In genomic region chr8:90302252-90302651, GRCm38 (mm10) we compare ENCODE assay signal across 8 mouse cellular contexts. TPM values are rescaled to one million over a fixed set of nuclear protein-coding genes. Genes with fewer than 3 reads are reported as not detected.
DNase-seq lines count a peak whose midpoint lies in the region; ATAC-seq and TF ChIP-seq lines count a peak whose summit lies in the region.
"Had no signal": no experiment of that assay in that cellular context is flagged by ENCODE, and none has a peak within 500 bp of the region (broad histone marks: within the 10 kb centered on the region; RNA-seq: fewer than 3 reads in every experiment).

No protein-coding gene starts in this region.

- no peak for DNase-seq in lung, postnatal 10 days
- peak; percentile 85 for DNase-seq in midbrain, postnatal 0 days (ENCODE audit: low spot score)
- DNase-seq in yolk sac, embryonic 10.5 days (ENCODE audit: low spot score), result no peak
- no peak for DNase-seq in gastrocnemius, adult 18-20 months (ENCODE audit: low spot score)

- WGBS in lung, embryonic 16.5 days, result 28% methylated on average over 5 of the region's 5 CpGs
- 3% methylated on average over 5 of the region's 5 CpGs for WGBS in forebrain, embryonic 16.5 days
- WGBS in kidney, embryonic 14.5 days, result 51% methylated on average over 5 of the region's 5 CpGs
- WGBS in midbrain, postnatal 0 days, result 28% methylated on average over 5 of the region's 5 CpGs

- peaks cover 4% of the 10 kb centered on the region for H3K9me3 ChIP-seq in lung, embryonic 16.5 days (ENCODE audit: control insufficient read depth, low read length)
- H3K9me3 ChIP-seq in forebrain, embryonic 16.5 days (ENCODE audit: control insufficient read depth, low read length), result peaks cover 3% of the 10 kb centered on the region; the same call in 1 of the 2 replicates
- peaks cover 3% of the 10 kb centered on the region; the same call in 1 of the 2 replicates for H3K9me3 ChIP-seq in kidney, embryonic 14.5 days (ENCODE audit: control insufficient read depth, low read length)
- 0 out of 2 replicates have a peak, but pooled peaks cover 3% of the 10 kb centered on the region for H3K9me3 ChIP-seq in midbrain, postnatal 0 days (ENCODE audit: low read length)

- no peak overlapping the region for H3K4me3 ChIP-seq in lung, embryonic 16.5 days (ENCODE audit: low read length)
- H3K4me3 ChIP-seq in forebrain, embryonic 16.5 days (replicated peaks; ENCODE audit: low read length), result no peak overlapping the region
- no peak overlapping the region for H3K4me3 ChIP-seq in kidney, embryonic 14.5 days (ENCODE audit: low read length)
- H3K4me3 ChIP-seq in midbrain, postnatal 0 days (ENCODE audit: low read depth, low read length), result no peak overlapping the region

- peak overlapping the region; percentile 60 for H3K27ac ChIP-seq in lung, embryonic 16.5 days (ENCODE audit: low read length)
- peak overlapping the region; percentile 73 for H3K27ac ChIP-seq in forebrain, embryonic 16.5 days (ENCODE audit: low read length)
- H3K27ac ChIP-seq in kidney, embryonic 14.5 days (ENCODE audit: low read depth, low read length), result peak overlapping the region; percentile 51; the same call in 1 of the 2 replicates
- H3K27ac ChIP-seq in midbrain, postnatal 0 days (ENCODE audit: low read depth, low read length), result peak overlapping the region; percentile 48
- H3K27ac ChIP-seq: liver, embryonic 14.5 days had no signal

- H3K9ac ChIP-seq in lung, embryonic 16.5 days (ENCODE audit: low read length), result no peak overlapping the region
- H3K9ac ChIP-seq in forebrain, embryonic 16.5 days (replicated peaks; ENCODE audit: low read depth, low read length), result no peak overlapping the region
- H3K9ac ChIP-seq in kidney, embryonic 14.5 days (ENCODE audit: low read depth, low read length), result no peak overlapping the region
- H3K9ac ChIP-seq in midbrain, postnatal 0 days (replicated peaks; ENCODE audit: low read length, poor library complexity, severe bottlenecking), result 0 out of 2 replicates have a peak overlapping the region, but pooled peaks have one; percentile 4
- H3K9ac ChIP-seq: liver, embryonic 14.5 days had no signal

- no peak for TF ChIP-seq CTCF in midbrain, postnatal 0 days (IDR thresholded peaks at IDR 0.05)

- peak overlapping the region; percentile 30 for H3K4me2 ChIP-seq in lung, embryonic 16.5 days (ENCODE audit: low read depth, low read length)
- peak overlapping the region; percentile 44 for H3K4me2 ChIP-seq in forebrain, embryonic 16.5 days (ENCODE audit: low read length)
- H3K4me2 ChIP-seq in kidney, embryonic 14.5 days (replicated peaks; ENCODE audit: low read depth, low read length), result no peak overlapping the region
- H3K4me2 ChIP-seq in midbrain, postnatal 0 days (ENCODE audit: low read depth, low read length, poor library complexity, severe bottlenecking), result peak overlapping the region; percentile 22; the same call in 1 of the 2 replicates

- peaks cover 11% of the 10 kb centered on the region; the same call in 1 of the 2 replicates for H3K4me1 ChIP-seq in lung, embryonic 16.5 days (replicated peaks; ENCODE audit: control insufficient read depth, insufficient read depth, low read length)
- peaks cover 34% of the 10 kb centered on the region for H3K4me1 ChIP-seq in forebrain, embryonic 16.5 days (replicated peaks; ENCODE audit: control insufficient read depth, insufficient read depth, low read length)
- H3K4me1 ChIP-seq in kidney, embryonic 14.5 days (ENCODE audit: control insufficient read depth, insufficient read depth, low read length), result peaks cover 7% of the 10 kb centered on the region; the same call in 1 of the 2 replicates
- H3K4me1 ChIP-seq in midbrain, postnatal 0 days (ENCODE audit: insufficient read depth, low read length), result peaks cover 13% of the 10 kb centered on the region; the same call in 1 of the 2 replicates

- no peaks in the 10 kb centered on the region for H3K36me3 ChIP-seq in lung, embryonic 16.5 days (ENCODE audit: control insufficient read depth, insufficient read depth, low read length)
- peaks cover 5% of the 10 kb centered on the region; the same call in 1 of the 2 replicates for H3K36me3 ChIP-seq in forebrain, embryonic 16.5 days (ENCODE audit: control insufficient read depth, insufficient read depth)
- H3K36me3 ChIP-seq in kidney, embryonic 14.5 days (ENCODE audit: control insufficient read depth, insufficient read depth, low read length), result no peaks in the 10 kb centered on the region
- H3K36me3 ChIP-seq in midbrain, postnatal 0 days (ENCODE audit: insufficient read depth, low read length), result no peaks in the 10 kb centered on the region

- ATAC-seq in lung, embryonic 16.5 days (ENCODE audit: low read depth), result peak; percentile 98
- peak; percentile 91 for ATAC-seq in forebrain, embryonic 16.5 days
- peak; percentile 91 for ATAC-seq in kidney, embryonic 14.5 days (ENCODE audit: low FRiP score, low TSS enrichment)
- no peak for ATAC-seq in midbrain, postnatal 0 days (ENCODE audit: low FRiP score)

- no peaks in the 10 kb centered on the region for H3K27me3 ChIP-seq in lung, embryonic 16.5 days (ENCODE audit: control insufficient read depth, insufficient read depth, low read depth, low read length)
- no peaks in the 10 kb centered on the region for H3K27me3 ChIP-seq in forebrain, embryonic 16.5 days (replicated peaks; ENCODE audit: control insufficient read depth, insufficient read depth, low read length)
- H3K27me3 ChIP-seq in kidney, embryonic 14.5 days (ENCODE audit: control insufficient read depth, insufficient read depth, low read length), result no peaks in the 10 kb centered on the region
- H3K27me3 ChIP-seq in midbrain, postnatal 0 days (ENCODE audit: insufficient read depth, low read length), result no peaks in the 10 kb centered on the region

RNA-seq across cellular contexts. Expression of gene Tox3, which starts 45.9 kb away (rescaled TPM):
- 2.1 and 3.0 TPM in 2 replicates for polyA plus RNA-seq in lung, embryonic 16.5 days (2015; fragmentation: Nextera tagmentation; extraction: Ambion mirVana)
- 16.7 and 21.2 TPM in 2 replicates for polyA plus RNA-seq in forebrain, embryonic 16.5 days (2015; fragmentation: Nextera tagmentation; extraction: Ambion mirVana)
- polyA plus RNA-seq in kidney, embryonic 14.5 days (2014; fragmentation: Nextera tagmentation; extraction: Ambion mirVana), result 16.1 and 20.1 TPM in 2 replicates
- total RNA-seq in midbrain, postnatal 0 days (2014; rRNA removed), result 38.0 and 46.1 TPM in 2 replicates
- polyA plus RNA-seq in midbrain, postnatal 0 days (2015; fragmentation: Nextera tagmentation; extraction: Ambion mirVana), result 27.9 and 31.0 TPM in 2 replicates
- total RNA-seq in gastrocnemius, adult 18-20 months (2021), result not detected
